Mouse (Mus musculus) embryonic fibroblast, embryonic 13.5 days (primary cell): ENCODE measurements around the gene Rex1bd. TPM values are rescaled to one million over a fixed set of nuclear protein-coding genes. Genes with fewer than 3 reads are reported as not detected.
"Not testable (repeated sequence)": the region's sequence is repeated elsewhere in the genome, so short reads cannot be mapped to it uniquely, and the experiment has no call there.

Source experiments
- H3K27ac ChIP-seq: 2 replicates; pipeline ENCODE4 v1.5.1; 2012; ENCODE audit warnings: low read length, control low read depth, inconsistent platforms; ENCODE audit not compliant: insufficient read depth
- H3K4me1 ChIP-seq: 2 replicates; pipeline ENCODE4 v1.6.1; 2011; ENCODE audit warnings: low read length; ENCODE audit not compliant: control insufficient read depth, insufficient read depth
- H3K4me3 ChIP-seq: 2 replicates; pipeline ENCODE4 v1.5.1; 2011; ENCODE audit warnings: mild to moderate bottlenecking, control low read depth, low read length; ENCODE audit not compliant: insufficient read depth
- CTCF ChIP-seq: IDR thresholded peaks from 2 replicates; pipeline ENCODE4 v1.5.1; 2011; ENCODE audit warnings: mild to moderate bottlenecking, control low read depth, low read length, moderate library complexity, borderline replicate concordance; ENCODE audit not compliant: insufficient read depth
- POLR2A ChIP-seq: IDR thresholded peaks from 2 replicates; pipeline ENCODE4 v1.6.1; 2011; ENCODE audit warnings: low read depth, mild to moderate bottlenecking, control low read depth, low read length, moderate library complexity
- polyA plus RNA-seq: library from polyadenylated mRNA; stranded (reverse); fragments of >200 nt; gene quantifications from 2 replicates; pipeline ENCODE4 v1.2.4, GENCODE M21; 2011; ENCODE audit warnings: low read depth; ENCODE audit not compliant: missing spikeins, insufficient read length

The Rex1bd gene
- polyA plus RNA-seq, 1 experiment, result 46.6 TPM

- H3K4me3 ChIP-seq, result no peak overlapping the region
- no peak overlapping the region for H3K27ac ChIP-seq
- TF ChIP-seq CTCF, result no peak
- no peak for TF ChIP-seq POLR2A
- H3K4me1 ChIP-seq, result no peaks in the 10 kb centered on the region; the same call in none of the 2 replicates
Measured at GRCm38 (mm10) chr8:70517940-70518643, 11.5 kb upstream of the Rex1bd start.

- no peak for TF ChIP-seq POLR2A
- H3K4me1 ChIP-seq, result no peaks in the 10 kb centered on the region
- H3K27ac ChIP-seq, result no peak overlapping the region
- no peak overlapping the region for H3K4me3 ChIP-seq
Measured at GRCm38 (mm10) chr8:70513441-70513840, 6.9 kb upstream of the Rex1bd start.

GRCm38 (mm10) chr8:70512253-70512903, 5.8 kb upstream of the Rex1bd start:
- no peak overlapping the region for H3K4me3 ChIP-seq
- no peaks in the 10 kb centered on the region for H3K4me1 ChIP-seq
- TF ChIP-seq CTCF (no peak), POLR2A (no peak)
- H3K27ac ChIP-seq, result no peak overlapping the region

- TF ChIP-seq POLR2A (no peak), CTCF (no peak)
- Histone ChIP-seq H3K27ac (no peak overlapping the region), H3K4me1 (no peaks in the 10 kb centered on the region), H3K4me3 (no peak overlapping the region)
Measured at GRCm38 (mm10) chr8:70511770-70512169, 5.2 kb upstream of the Rex1bd start.

- H3K4me1 ChIP-seq, H3K27ac ChIP-seq: not testable (repeated sequence)
- peak overlapping the region; percentile 98 for H3K4me3 ChIP-seq
Measured at GRCm38 (mm10) chr8:70511174-70511573, 4.6 kb upstream of the Rex1bd start.

GRCm38 (mm10) chr8:70510228-70510915, 3.8 kb upstream of the Rex1bd start, which contains the start of gene Uba52:
TSS of gene Uba52 (minus strand) at chr8:70510801.
- peak; percentile 86 for TF ChIP-seq POLR2A
- no peak for TF ChIP-seq CTCF
- Histone ChIP-seq H3K4me3 (peak within 1 kb of the TSS; percentile 98), H3K4me1 (no peaks in the 10 kb centered on the region), H3K27ac (peak within 1 kb of the TSS; percentile 94)

- Histone ChIP-seq H3K4me1 (peaks cover 5% of the 10 kb centered on the region; the same call in 1 of the 2 replicates), H3K4me3 (peak overlapping the region; percentile 98), H3K27ac (no peak overlapping the region)
- TF ChIP-seq POLR2A (no peak), CTCF (no peak)
Measured at GRCm38 (mm10) chr8:70509281-70509952, 2.9 kb upstream of the Rex1bd start.

- TF ChIP-seq POLR2A (no peak; the same call in 1 of the 2 replicates), CTCF (no peak)
- H3K4me3 ChIP-seq, result no peak overlapping the region
- H3K27ac ChIP-seq, result no peak overlapping the region
- H3K4me1 ChIP-seq, result peaks cover 8% of the 10 kb centered on the region; the same call in 1 of the 2 replicates
Measured at GRCm38 (mm10) chr8:70507027-70507393, 458 bp upstream of the Rex1bd start.

GRCm38 (mm10) chr8:70505698-70506327, 739 bp downstream of the Rex1bd start:
- H3K4me3 ChIP-seq, result peak overlapping the region; percentile 56
- H3K27ac ChIP-seq, result peak overlapping the region; percentile 45
- no peak for TF ChIP-seq CTCF
- no peak; the same call in 1 of the 2 replicates for TF ChIP-seq POLR2A
- peaks cover 8% of the 10 kb centered on the region; the same call in 1 of the 2 replicates for H3K4me1 ChIP-seq
